Mouse (Mus musculus): ENCODE results near the gene Ifi206. TPM values are rescaled to one million over a fixed set of nuclear protein-coding genes. Genes with fewer than 3 reads are reported as not detected.
"Not testable (repeated sequence)": the region's sequence is repeated elsewhere in the genome, so short reads cannot be mapped to it uniquely, and the experiment has no call there.

The Ifi206 gene
- polyA plus RNA-seq (2014; fragmentation: Nextera tagmentation; extraction: Ambion mirVana), result not detected in 2 replicates

DNA sequence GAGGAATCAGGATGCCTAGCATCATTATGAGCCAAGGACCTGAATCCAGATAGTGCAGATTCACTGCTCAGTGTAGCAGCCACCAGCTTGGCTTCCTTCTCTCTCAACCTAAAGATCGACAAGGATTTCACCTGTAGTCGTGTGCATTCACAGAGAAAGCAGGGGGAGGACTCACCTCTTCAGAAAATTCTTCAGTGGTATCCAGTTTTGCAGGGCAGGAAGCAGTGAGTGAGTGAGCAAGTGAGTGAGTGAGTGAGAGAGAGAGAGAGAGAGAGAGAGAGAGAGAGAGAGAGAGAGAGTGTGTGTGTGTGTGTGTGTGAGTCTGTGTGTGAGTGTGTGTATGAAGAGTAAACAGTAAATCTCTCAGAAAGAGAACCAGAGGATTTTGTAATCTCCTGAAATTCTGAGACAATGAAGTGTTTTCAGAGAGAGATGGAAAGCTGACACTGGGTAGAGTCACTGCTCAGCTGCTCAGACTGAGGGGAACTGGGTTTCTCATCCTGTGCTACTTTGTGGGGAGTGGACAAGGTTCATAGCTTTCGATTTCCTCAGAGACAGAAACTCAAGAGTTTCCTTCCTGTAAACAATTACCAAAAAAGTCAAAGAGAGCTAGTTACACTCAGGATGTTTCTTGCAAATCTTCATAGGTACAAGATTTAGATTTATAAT, at the start of gene Ifi206:
TSS of gene Ifi206 (minus strand) at position 230 of the 669 bp plus-strand sequence.
- ATAC-seq (ENCODE audit: low read depth); H3K27ac ChIP-seq (ENCODE audit: low read depth, low read length); H3K36me3 ChIP-seq (ENCODE audit: control insufficient read depth, insufficient read depth, low read length); H3K9ac ChIP-seq (replicated peaks; ENCODE audit: low read depth, low read length); H3K4me1 ChIP-seq (ENCODE audit: control insufficient read depth, insufficient read depth, low read length); H3K9me3 ChIP-seq (ENCODE audit: control insufficient read depth, low read length); H3K4me3 ChIP-seq (ENCODE audit: low read depth, low read length); H3K4me2 ChIP-seq (ENCODE audit: low read depth, low read length); H3K27me3 ChIP-seq (ENCODE audit: control insufficient read depth, insufficient read depth, low read length): not testable (repeated sequence)
- WGBS, result 86% methylated on average over 3 of the region's 3 CpGs

DNA sequence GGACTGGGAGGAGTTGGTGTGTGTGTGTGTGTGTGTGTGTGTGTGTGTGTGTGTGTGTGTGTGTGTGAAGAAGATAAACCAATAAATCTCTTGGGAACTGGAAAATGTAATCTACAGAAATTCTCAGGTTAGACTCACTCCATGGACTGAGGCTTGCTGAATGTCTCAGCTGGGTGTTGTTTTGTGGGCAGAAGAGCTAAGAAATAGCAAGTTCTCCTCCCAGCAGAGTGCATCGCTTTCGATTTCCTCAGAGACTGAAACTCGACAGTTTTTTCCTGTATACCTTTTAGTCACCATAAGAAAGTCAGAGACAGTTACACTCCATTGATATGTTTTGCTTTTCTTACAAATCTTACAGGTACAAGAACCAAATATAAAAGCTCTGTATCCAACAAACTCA, 45.0 kb upstream of the Ifi206 start, which contains the start of gene Ifi214:
TSS of gene Ifi214 (minus strand) at position 167 of the 400 bp plus-strand sequence.
- 91% methylated on average over 3 of the region's 3 CpGs for WGBS

DNA sequence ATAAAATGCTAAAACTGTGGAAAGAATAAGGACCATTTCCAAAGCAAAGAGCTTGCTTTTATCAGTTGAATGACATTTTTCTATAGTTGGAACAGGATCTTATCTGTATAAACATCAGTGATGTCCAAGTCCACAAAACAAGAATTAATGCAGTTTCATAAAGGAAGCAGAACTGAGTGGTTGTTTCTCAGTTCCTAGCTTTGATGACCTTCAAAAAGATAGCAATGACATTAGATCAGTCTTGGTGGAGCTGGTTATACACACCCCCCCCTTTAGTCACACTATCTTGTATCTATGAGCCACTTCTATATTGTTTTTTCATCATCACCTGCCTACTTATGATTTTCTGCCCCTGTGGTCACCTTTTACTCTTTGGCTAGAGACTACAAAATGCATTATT, 30.6 kb upstream of the Ifi206 start:
- H3K9ac ChIP-seq (replicated peaks; ENCODE audit: low read depth, low read length), result no peak overlapping the region
- H3K9me3 ChIP-seq (ENCODE audit: control insufficient read depth, low read length), result no peaks in the 10 kb centered on the region
- H3K4me2 ChIP-seq (ENCODE audit: low read depth, low read length), result no peak overlapping the region
- no peaks in the 10 kb centered on the region for H3K27me3 ChIP-seq (ENCODE audit: control insufficient read depth, insufficient read depth, low read length)
- ATAC-seq (ENCODE audit: low read depth), result no peak
- no peaks in the 10 kb centered on the region for H3K36me3 ChIP-seq (ENCODE audit: control insufficient read depth, insufficient read depth, low read length)
- no peak overlapping the region for H3K4me3 ChIP-seq (ENCODE audit: low read depth, low read length)
- H3K4me1 ChIP-seq (ENCODE audit: control insufficient read depth, insufficient read depth, low read length), result no peaks in the 10 kb centered on the region
- H3K27ac ChIP-seq (ENCODE audit: low read depth, low read length), result no peak overlapping the region

More for the DNA sequence above, 45.0 kb upstream of the Ifi206 start, which contains the start of gene Ifi214:
- ATAC-seq (ENCODE audit: low read depth); H3K36me3 ChIP-seq (ENCODE audit: control insufficient read depth, insufficient read depth, low read length); H3K4me2 ChIP-seq (ENCODE audit: low read depth, low read length); H3K27ac ChIP-seq (ENCODE audit: low read depth, low read length); H3K27me3 ChIP-seq (ENCODE audit: control insufficient read depth, insufficient read depth, low read length); H3K9ac ChIP-seq (replicated peaks; ENCODE audit: low read depth, low read length); H3K4me3 ChIP-seq (ENCODE audit: low read depth, low read length); H3K4me1 ChIP-seq (ENCODE audit: control insufficient read depth, insufficient read depth, low read length); H3K9me3 ChIP-seq (ENCODE audit: control insufficient read depth, low read length): not testable (repeated sequence)

DNA sequence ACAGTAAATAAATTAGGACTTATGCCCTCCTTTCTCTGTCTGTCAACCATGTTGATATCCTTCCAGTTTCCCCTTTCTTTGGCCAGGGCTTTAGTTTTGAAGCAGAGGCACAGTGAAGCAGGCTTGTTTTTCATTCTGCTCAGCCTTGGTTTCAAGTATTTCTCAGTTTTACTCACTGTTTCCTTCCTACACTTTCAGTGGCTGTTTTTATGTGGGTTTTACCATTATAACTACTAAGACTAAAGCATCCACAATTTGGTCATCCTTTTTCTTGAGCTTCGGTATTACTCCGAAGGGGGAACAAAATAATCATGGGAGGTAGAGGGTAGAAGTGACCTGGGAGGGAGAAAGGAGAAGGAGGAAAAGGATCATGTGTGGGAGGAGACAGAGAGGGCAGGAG, 19.8 kb upstream of the Ifi206 start:
- H3K9me3 ChIP-seq (ENCODE audit: control insufficient read depth, low read length); H3K36me3 ChIP-seq (ENCODE audit: control insufficient read depth, insufficient read depth, low read length); ATAC-seq (ENCODE audit: low read depth); H3K27me3 ChIP-seq (ENCODE audit: control insufficient read depth, insufficient read depth, low read length); H3K4me2 ChIP-seq (ENCODE audit: low read depth, low read length); H3K4me3 ChIP-seq (ENCODE audit: low read depth, low read length); H3K9ac ChIP-seq (replicated peaks; ENCODE audit: low read depth, low read length); H3K27ac ChIP-seq (ENCODE audit: low read depth, low read length); H3K4me1 ChIP-seq (ENCODE audit: control insufficient read depth, insufficient read depth, low read length): not testable (repeated sequence)
- 96% methylated on average over 2 of the region's 2 CpGs for WGBS

DNA sequence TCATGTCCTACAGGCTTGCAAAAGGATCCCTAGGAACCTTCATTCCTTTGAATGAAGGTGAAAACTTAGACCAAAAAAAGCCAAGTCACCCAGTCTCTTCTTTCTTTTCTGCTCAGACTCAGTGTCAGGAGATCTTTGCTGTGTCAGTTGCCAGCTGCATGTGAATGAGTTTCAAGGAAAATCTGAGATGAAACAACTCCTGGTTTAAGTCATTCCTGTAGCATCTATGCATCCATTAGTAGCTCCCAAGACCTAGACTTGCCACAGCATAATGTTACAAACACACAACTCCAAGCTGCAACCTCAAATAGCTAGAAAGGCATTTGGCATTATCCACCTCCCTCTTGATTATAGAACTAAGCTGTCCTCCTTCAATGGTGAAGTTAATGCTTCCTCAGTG, 642 bp upstream of the Ifi206 start:
- H3K36me3 ChIP-seq (ENCODE audit: control insufficient read depth, insufficient read depth, low read length); ATAC-seq (ENCODE audit: low read depth); H3K9me3 ChIP-seq (ENCODE audit: control insufficient read depth, low read length); H3K4me2 ChIP-seq (ENCODE audit: low read depth, low read length); H3K4me1 ChIP-seq (ENCODE audit: control insufficient read depth, insufficient read depth, low read length); H3K27ac ChIP-seq (ENCODE audit: low read depth, low read length); H3K27me3 ChIP-seq (ENCODE audit: control insufficient read depth, insufficient read depth, low read length); H3K4me3 ChIP-seq (ENCODE audit: low read depth, low read length); H3K9ac ChIP-seq (replicated peaks; ENCODE audit: low read depth, low read length): not testable (repeated sequence)

DNA sequence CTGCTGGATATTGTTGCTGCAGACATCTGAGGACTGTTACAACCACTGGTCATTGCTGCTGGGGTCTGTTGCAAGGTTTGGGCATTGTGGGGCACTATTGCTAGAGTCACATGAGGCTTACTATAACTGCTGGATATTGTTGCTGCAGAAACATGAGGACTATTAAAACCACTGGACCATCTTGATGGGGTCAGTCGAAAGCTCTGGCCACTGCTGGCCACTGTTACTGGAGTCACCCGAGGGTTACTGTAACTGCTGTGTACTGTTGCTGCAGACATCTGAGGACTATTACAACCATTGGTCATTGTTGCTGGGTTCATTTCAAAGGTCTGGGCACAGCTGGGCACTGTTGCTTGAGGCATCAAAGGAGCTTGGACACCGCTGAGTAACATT, 9.7 kb downstream of the Ifi206 start:
- 89% methylated on average over 3 of the region's 3 CpGs for WGBS
- H3K4me3 ChIP-seq (ENCODE audit: low read depth, low read length); H3K9me3 ChIP-seq (ENCODE audit: control insufficient read depth, low read length); H3K36me3 ChIP-seq (ENCODE audit: control insufficient read depth, insufficient read depth, low read length); H3K4me2 ChIP-seq (ENCODE audit: low read depth, low read length); H3K27ac ChIP-seq (ENCODE audit: low read depth, low read length); H3K9ac ChIP-seq (replicated peaks; ENCODE audit: low read depth, low read length); H3K27me3 ChIP-seq (ENCODE audit: control insufficient read depth, insufficient read depth, low read length); H3K4me1 ChIP-seq (ENCODE audit: control insufficient read depth, insufficient read depth, low read length); ATAC-seq (ENCODE audit: low read depth): not testable (repeated sequence)

DNA sequence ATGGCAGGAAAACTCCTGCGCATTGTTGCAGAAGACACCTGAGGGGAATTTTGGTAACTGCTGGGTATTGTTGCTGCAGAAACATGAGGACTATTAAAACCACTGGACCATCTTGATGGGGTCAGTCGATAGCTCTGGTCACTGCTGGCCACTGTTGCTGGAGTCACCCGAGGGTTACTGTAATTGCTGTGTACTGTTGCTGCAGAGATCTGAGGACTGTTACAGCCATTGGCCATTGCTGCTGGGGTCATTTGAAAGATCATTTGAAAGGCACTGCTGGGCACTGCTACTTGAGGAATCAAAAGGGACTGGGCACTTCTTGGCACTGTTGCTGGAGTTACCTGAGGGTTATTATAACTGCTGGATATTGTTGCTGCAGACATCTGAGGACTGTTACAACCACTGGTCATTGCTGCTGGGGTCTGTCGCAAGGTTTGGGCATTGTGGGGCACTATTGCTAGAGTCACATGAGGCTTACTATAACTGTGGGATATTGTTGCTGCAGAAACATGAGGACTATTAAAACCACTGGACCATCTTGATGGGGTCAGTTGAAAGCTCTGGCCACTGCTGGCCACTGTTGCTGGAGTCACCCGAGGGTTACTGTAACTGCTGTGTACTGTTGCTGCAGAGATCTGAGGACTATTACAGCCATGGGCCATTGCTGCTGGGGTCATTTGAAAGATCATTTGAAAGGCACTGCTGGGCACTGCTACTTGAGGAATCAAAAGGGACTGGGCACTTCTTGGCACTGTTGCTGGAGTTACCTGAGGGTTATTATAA, 10.3 kb downstream of the Ifi206 start:
- WGBS, result 87% methylated on average over 5 of the region's 5 CpGs
- H3K27me3 ChIP-seq (ENCODE audit: control insufficient read depth, insufficient read depth, low read length); H3K9me3 ChIP-seq (ENCODE audit: control insufficient read depth, low read length); ATAC-seq (ENCODE audit: low read depth); H3K4me1 ChIP-seq (ENCODE audit: control insufficient read depth, insufficient read depth, low read length); H3K4me3 ChIP-seq (ENCODE audit: low read depth, low read length); H3K9ac ChIP-seq (replicated peaks; ENCODE audit: low read depth, low read length); H3K36me3 ChIP-seq (ENCODE audit: control insufficient read depth, insufficient read depth, low read length); H3K27ac ChIP-seq (ENCODE audit: low read depth, low read length); H3K4me2 ChIP-seq (ENCODE audit: low read depth, low read length): not testable (repeated sequence)

DNA sequence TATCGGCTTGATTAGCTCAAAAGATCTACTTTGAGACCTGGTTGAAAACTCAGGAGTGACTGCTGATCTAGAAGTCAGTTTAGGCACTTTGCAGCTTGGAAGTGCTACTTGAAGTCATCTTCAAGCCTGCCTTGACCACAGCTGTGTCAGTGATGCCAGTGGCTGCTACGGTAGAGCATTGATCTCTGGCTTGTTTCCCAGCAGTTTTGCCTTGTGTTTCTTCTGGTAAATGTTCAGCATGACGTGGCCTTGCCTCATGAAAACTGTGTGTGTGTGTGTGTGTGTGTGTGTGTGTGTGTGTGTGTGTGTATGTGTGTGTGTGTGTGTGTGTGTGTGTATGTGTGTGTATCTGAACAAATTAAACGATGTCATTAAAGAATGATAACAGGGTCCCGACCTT, 34.1 kb downstream of the Ifi206 start:
- Histone ChIP-seq H3K4me3 (ENCODE audit: low read depth, low read length) (no peak overlapping the region), H3K9me3 (ENCODE audit: control insufficient read depth, low read length) (no peaks in the 10 kb centered on the region), H3K27ac (ENCODE audit: low read depth, low read length) (no peak overlapping the region), H3K4me2 (ENCODE audit: low read depth, low read length) (no peak overlapping the region), H3K9ac (replicated peaks; ENCODE audit: low read depth, low read length) (no peak overlapping the region), H3K4me1 (ENCODE audit: control insufficient read depth, insufficient read depth, low read length) (no peaks in the 10 kb centered on the region), H3K27me3 (ENCODE audit: control insufficient read depth, insufficient read depth, low read length) (no peaks in the 10 kb centered on the region), H3K36me3 (ENCODE audit: control insufficient read depth, insufficient read depth, low read length) (no peaks in the 10 kb centered on the region)
- no peak for ATAC-seq (ENCODE audit: low read depth)
- WGBS, result 91% methylated on average over 5 of the region's 5 CpGs

DNA sequence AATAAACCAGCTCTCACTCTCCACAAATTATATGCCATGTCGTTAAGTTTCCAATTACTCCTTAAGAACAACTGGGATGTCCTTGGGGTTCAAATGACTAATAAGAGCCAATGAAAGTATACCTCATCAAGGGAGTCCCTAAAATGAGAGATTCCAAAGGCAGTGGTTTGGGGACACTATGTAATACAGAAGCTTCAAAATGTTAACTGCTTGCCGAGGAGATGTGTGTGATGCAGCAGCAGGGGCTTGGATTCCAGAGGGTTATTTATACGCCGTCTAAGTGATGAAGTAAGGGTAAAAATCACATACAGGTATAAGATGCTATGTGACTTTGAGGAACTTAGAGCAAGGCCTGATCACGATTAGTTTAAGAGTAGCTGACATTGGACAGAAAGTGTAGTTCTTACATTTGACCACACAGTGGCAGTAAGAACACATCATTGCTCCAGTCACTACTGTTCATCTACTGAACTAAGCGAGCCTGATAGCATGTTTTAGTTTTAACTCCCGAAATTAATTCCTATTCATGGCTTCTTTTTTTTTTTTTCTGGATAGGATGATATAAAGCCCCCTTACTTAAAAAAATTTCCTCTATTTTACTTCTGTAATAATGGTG, 34.6 kb downstream of the Ifi206 start:
- Histone ChIP-seq H3K9ac (replicated peaks; ENCODE audit: low read depth, low read length) (no peak overlapping the region), H3K27me3 (ENCODE audit: control insufficient read depth, insufficient read depth, low read length) (no peaks in the 10 kb centered on the region), H3K4me3 (ENCODE audit: low read depth, low read length) (no peak overlapping the region), H3K4me2 (ENCODE audit: low read depth, low read length) (no peak overlapping the region), H3K4me1 (ENCODE audit: control insufficient read depth, insufficient read depth, low read length) (no peaks in the 10 kb centered on the region), H3K9me3 (ENCODE audit: control insufficient read depth, low read length) (no peaks in the 10 kb centered on the region), H3K36me3 (ENCODE audit: control insufficient read depth, insufficient read depth, low read length) (no peaks in the 10 kb centered on the region), H3K27ac (ENCODE audit: low read depth, low read length) (no peak overlapping the region)
- peak; percentile 84; the same call in 1 of the 2 replicates for ATAC-seq (ENCODE audit: low read depth)
- WGBS, result 52% methylated on average over 7 of the region's 7 CpGs

Data from neural tube, embryonic 14.5 days (tissue).